Mouse (Mus musculus) MEL-GATA-1-ER (cell line): Measurements from ENCODE around the gene Tbc1d2b.

Experiments used
- DNase-seq: peaks from one replicate; pipeline ENCODE4 v3.0.0-alpha.2; 2012; ENCODE audit warnings: low read depth; ENCODE audit errors: extremely low read depth

Tbc1d2b gene

DNA sequence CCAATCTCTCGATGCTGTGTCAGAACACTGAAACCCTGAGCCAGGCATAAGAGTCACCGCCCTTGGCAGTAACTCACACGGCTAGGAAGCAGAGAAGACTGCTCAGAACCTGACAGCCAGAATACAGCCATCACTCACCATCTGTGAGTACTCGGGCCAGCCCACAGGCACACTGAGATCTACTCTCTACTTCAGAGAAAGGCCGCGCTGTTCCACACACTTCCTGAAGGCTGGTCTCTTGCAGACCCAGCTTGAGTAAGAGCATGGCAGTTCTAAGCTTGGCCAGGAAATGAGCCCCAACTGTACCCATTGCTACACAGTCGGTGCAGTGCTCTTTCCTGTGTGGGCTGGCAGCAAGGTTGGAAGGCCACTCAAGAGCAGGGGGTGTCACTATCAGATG, 27.7 kb downstream of the Tbc1d2b start:
- DNase-seq = no peak

GRCm38 (mm10) chr9:90242291-90242690, 28.3 kb downstream of the Tbc1d2b start:
- DNase-seq = no peak

GRCm38 (mm10) chr9:90241618-90242017, 29.0 kb downstream of the Tbc1d2b start:
- DNase-seq = peak; percentile 68

GRCm38 (mm10) chr9:90241041-90241440, 29.6 kb downstream of the Tbc1d2b start:
- no peak for DNase-seq

DNA sequence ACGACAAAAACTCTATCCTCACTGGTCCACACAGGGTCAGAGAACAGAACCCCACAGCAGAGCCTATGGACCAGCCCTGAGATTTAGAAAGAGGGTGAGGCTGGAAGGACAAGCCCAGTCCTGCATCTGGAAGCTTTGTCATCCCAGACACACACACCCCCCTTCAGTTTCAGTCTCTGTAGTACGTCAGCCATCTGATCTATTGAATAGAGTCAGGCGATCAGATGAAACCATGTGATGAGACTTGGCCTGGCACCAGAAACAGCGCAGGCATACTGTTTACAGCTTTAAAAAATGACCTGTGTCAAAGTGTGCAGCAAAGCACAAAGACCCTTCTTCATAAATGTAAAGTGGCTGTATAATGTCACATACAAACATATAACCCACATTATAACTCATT, 30.0 kb downstream of the Tbc1d2b start:
- no peak for DNase-seq

DNA sequence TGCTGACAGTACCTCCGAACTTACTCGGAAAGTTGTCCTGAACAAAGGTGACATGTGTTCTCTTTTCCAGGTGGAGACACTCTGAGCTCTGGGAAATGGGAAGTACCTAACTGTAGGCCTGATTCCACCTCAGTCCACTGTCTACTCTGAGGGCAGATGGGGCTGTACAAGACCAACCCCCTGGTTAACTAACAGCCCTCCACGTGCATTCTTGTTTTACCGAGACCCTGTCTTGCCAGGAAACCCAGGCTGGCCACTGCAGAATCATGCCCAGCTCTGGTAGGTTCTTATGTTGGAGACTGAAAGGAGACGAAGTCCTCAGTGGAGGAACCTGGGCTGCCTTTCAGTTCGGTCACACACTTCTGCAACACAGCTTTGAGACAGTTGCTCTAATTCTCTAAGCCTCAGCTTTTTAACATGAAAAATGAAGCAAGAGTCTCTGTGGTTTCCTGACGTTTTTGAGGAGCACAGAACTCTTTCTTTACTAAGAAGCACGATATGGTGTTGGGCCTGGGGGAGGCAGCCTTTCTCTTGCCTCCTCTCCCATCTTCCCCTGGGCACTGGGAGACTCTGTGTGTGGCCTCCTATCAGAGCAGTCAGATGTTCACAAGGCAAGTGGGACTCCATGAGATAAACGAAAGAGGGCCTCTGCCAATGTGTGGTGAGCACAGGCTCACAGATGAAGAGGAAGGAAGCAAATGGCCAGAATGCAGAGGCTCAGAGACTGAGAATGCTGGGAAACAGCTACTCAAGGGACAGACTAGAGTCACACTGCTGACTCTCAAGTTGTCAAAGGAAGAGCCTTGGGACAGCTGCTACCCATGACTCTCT, 33.2 kb downstream of the Tbc1d2b start:
- peak; percentile 96 for DNase-seq

DNA sequence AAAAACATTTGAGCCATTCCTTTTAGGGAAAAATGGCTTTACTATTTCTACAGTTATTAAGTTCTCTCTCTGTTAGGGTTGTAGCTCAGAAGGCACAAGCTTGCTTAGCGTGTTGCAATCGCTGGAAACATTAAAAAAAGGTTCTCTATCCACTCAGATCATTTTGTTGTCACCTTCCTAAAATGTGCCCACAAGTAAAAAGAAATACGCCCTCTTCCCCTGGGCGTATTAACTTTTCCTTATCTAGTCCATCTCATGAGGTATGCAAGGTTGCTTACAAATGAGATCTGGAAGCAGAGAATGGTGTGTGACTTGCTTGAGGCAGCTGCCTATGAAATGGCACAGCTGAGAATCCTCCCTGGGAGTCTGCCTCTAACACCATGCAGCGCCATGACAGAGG, 33.8 kb downstream of the Tbc1d2b start:
- no peak for DNase-seq

DNA sequence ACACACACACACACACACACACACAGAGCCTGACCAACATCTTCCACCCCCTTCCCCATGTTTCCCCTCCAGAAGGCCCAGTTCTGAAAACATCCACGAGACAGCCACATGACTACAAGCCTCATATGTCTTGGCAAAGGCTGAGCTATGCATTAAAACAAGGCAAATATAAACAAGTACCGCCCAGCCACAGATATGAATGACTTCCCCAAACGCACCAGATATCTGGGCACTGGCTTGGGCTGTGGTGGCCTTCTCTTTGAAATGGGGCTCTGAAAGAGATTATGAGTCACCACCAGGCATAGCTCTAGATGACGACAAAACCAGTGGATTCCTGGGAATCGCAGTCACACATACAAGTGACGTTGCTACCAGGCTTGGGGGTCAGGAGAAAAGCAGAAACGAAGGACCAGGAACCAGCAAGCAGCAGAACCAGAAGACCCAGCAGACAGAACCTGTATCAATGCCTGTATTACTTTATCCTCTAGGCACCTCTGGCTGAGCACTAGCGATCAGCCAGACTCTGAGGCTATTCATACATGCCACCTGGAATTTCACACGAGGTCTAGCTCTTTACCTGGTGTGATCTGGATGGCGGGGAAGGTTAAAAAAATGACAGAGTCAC, 35.2 kb downstream of the Tbc1d2b start:
- DNase-seq = peak; percentile 92

GRCm38 (mm10) chr9:90234786-90235185, 35.8 kb downstream of the Tbc1d2b start:
- DNase-seq = no peak

- no peak for DNase-seq
Observed at GRCm38 (mm10) chr9:90233906-90234419, 36.6 kb downstream of the Tbc1d2b start.

GRCm38 (mm10) chr9:90232781-90233690, 37.6 kb downstream of the Tbc1d2b start:
- DNase-seq = no peak

GRCm38 (mm10) chr9:90227171-90227570, 43.4 kb downstream of the Tbc1d2b start:
- no peak for DNase-seq

DNA sequence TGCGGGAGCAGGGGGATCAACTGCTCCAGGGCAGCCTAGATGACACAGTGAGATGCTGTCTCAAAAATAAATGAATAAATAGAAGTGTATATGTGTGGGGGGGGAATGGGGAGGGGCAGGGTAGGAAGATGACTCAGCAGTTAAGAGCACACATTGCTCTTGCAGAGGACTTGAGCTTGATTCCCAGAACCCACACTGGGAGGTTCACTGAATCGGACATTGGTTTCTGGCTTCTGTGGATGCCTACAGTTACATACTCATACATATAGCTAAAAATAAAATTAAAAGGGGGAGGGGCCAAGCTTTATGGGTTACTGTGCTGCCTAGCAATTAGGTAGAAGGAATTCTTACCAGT, 43.9 kb downstream of the Tbc1d2b start:
- no peak for DNase-seq

DNA sequence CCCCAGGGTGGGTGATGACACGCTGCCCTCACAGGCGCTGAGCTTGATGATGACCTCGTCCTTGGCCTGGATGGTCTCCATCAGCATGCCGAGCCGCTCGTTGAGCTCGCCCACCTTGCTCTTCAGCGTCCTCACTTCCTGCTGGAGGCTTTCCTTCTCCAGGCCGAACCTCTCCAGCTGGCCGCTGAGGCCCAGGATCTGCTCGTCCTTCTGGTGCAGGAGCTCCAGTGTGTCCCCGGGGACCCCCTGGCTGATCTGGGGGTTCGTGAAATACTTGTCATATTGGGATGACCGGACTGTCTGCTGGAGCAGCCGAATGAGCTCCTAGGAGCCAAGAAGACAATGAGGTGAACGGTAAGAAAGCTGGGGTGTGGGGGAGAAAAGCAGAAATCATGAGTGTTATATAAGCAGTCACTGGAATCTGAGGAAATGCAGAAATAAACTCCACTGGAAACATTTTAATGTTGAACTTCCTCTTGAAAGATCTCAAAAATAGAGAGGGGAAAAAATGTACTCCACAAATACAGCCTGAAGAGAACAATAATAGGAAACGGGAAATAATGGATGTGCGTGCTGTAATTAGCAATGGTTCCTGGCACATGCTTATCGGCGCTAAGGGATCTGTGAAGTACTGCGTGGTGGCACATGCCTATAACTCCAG, 44.4 kb downstream of the Tbc1d2b start:
- DNase-seq = no peak

DNA sequence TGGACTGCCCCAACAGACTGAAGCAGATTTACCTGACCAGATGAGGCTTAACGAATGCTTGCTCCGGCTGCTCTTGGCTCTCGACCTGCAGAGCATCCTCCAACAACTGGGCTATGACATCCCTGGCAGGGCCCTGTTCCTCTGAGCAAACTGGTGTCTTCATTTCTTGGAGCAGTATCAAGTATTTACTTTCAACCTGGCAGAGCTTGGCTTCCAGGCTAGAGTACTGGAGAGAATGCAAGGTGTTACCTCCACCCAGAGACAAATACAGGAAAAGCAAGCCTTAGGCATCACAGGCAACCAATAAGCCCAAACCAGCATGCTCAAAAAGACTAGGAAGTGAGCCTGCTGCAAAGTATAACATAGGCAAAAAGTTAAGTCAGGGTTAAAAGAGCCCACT, 48.3 kb downstream of the Tbc1d2b start:
- DNase-seq = no peak

GRCm38 (mm10) chr9:90217501-90217900, 53.1 kb downstream of the Tbc1d2b start:
- no peak for DNase-seq

- no peak for DNase-seq
Observed at GRCm38 (mm10) chr9:90216259-90217001, 54.2 kb downstream of the Tbc1d2b start.

DNA sequence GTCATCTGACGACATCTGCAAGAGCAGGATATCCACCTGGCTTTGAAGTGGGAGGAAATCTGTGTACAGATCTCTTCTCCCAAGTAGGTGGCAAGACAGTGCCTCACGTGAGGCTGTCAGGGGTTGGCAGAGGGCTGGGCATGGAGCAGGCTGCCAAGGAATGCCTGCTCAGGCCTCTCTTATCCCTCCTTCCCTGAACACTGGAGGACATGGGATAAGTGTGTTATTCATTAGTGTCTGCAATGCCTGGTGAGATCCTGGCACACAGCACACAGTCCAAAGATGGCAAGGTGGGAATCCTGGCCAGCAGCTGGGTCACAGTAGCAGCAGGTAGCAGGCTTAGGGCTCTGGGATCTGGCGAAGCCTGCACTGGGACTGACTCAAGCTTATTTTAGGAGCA, 57.5 kb downstream of the Tbc1d2b start:
- no peak for DNase-seq

GRCm38 (mm10) chr9:90208655-90209054, 61.9 kb downstream of the Tbc1d2b start:
- no peak for DNase-seq

DNA sequence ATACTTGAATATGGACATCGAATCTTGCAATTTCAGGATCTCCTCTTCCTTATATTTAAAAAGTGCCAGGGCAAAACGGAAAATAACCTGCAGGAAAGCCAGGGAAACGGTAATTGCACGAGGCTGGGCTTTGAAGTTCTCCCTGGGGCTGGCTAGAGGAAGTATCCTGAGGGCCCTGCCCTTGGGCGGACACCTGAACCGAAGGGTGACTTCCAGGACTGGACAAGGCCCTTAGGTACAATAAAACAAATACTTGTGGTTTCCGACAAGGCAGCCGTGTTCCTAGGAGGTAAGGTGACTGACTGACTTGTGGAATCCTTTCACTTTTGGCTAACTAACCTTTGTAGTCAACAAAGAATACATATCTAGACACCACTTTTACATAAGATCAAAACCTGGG, 62.8 kb downstream of the Tbc1d2b start:
- no peak for DNase-seq

GRCm38 (mm10) chr9:90206500-90206899, 64.1 kb downstream of the Tbc1d2b start:
- peak; percentile 39 for DNase-seq
